Mouse (Mus musculus) lung, postnatal 0 days (tissue): ENCODE data around the gene Vstm2a. TPM values are rescaled to one million over a fixed set of nuclear protein-coding genes. Genes with fewer than 3 reads are reported as not detected.

Source experiments
- ATAC-seq: fragments of 200-750 bp; cut with Nextera tagmentation; 2 replicates; pipeline ENCODE4 v1.8.0; 2017; ENCODE audit warnings: moderate library complexity
- DNase-seq: peaks from one replicate; pipeline ENCODE4 v3.0.0-alpha.2; 2016; ENCODE audit warnings: low spot score
- H3K27ac ChIP-seq: fragments of 300-500 bp; sonication (generic); 2 replicates; pipeline ENCODE4 v1.5.1; 2014; ENCODE audit warnings: antibody characterized with exemption, mild to moderate bottlenecking, low read length, mixed read lengths
- H3K27me3 ChIP-seq: fragments of 300-500 bp; sonication (generic); replicated peaks from 2 replicates; pipeline ENCODE4 v1.6.1; 2014; ENCODE audit warnings: low read length, mixed read lengths; ENCODE audit not compliant: insufficient read depth
- H3K36me3 ChIP-seq: fragments of 300-500 bp; sonication (generic); 2 replicates; pipeline ENCODE4 v1.6.1; 2014; ENCODE audit warnings: low read length, mixed read lengths; ENCODE audit not compliant: insufficient read depth
- H3K4me1 ChIP-seq: fragments of 300-500 bp; sonication (generic); 2 replicates; pipeline ENCODE4 v1.6.1; 2014; ENCODE audit warnings: antibody characterized with exemption, low read depth, low read length, mixed read lengths; ENCODE audit not compliant: insufficient read depth
- H3K4me2 ChIP-seq: fragments of 300-500 bp; sonication (generic); replicated peaks from 2 replicates; pipeline ENCODE4 v1.6.1; 2014; ENCODE audit warnings: low read depth, mild to moderate bottlenecking, low read length, moderate library complexity, mixed read lengths
- H3K4me3 ChIP-seq: fragments of 300-500 bp; sonication (generic); 2 replicates; pipeline ENCODE4 v1.5.1; 2014; ENCODE audit warnings: low read depth, low read length
- H3K9ac ChIP-seq: fragments of 300-500 bp; sonication (generic); replicated peaks from 2 replicates; pipeline ENCODE4 v1.6.1; 2014; ENCODE audit warnings: low read depth, mild to moderate bottlenecking
- H3K9me3 ChIP-seq: fragments of 300-500 bp; sonication (generic); 2 replicates; pipeline ENCODE4 v1.6.1; 2016; ENCODE audit warnings: low read length, mixed read lengths
- CTCF ChIP-seq: IDR thresholded peaks from 2 replicates; pipeline ENCODE4 v1.5.1; 2016; ENCODE audit warnings: antibody characterized with exemption, mild to moderate bottlenecking
- EP300 ChIP-seq: IDR thresholded peaks from 2 replicates; pipeline ENCODE4 v1.6.1; 2016; ENCODE audit warnings: antibody characterized with exemption, mild to moderate bottlenecking, control low read depth
- WGBS: fragments of 180-500 bp; shearing (Covaris S2); extraction: QIAGEN DNeasy Blood & Tissue Kit; methylation state at CpG from one replicate; pipeline ENCODE4 v1.1.7; 2014; 5-methylcytosine and 5-hydroxymethylcytosine counted together
- polyA plus RNA-seq: library from polyadenylated mRNA; unstranded; fragments of >200 nt; fragmentation: Nextera tagmentation; extraction: Ambion mirVana; gene quantifications from 2 replicates; pipeline ENCODE4 v1.2.1, GENCODE M21; 2015

Gene Vstm2a
- 0.43 and 0.51 TPM in 2 replicates for polyA plus RNA-seq

DNA sequence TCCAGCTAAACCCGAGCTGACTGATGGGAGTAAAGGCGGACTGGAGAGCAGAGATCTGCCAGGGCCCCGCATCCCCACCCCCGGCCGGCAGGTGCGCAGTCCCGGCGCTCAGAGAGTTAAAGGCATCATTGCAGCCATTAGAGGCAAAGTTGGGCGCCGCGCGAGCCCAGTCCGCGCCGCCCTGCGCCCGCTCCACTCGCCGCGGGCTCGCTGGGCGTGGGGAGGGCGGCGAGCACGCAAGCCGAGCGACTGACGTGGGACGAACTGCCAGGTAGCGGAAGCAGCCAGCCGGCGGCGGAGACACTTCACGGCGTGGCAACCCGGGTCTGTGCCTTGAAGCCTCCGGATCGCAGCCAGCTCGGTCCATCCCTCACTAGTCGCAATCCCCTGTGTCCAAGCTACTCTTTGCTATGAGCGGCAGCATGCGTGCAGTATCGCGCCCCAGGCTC, at the start of gene Vstm2a:
TSS of gene Vstm2a (plus strand) at position 252 of the 449 bp plus-strand sequence.
- peak within 1 kb of the TSS; percentile 28 for H3K4me3 ChIP-seq
- peak; percentile 8 for DNase-seq
- no peak for ATAC-seq

DNA sequence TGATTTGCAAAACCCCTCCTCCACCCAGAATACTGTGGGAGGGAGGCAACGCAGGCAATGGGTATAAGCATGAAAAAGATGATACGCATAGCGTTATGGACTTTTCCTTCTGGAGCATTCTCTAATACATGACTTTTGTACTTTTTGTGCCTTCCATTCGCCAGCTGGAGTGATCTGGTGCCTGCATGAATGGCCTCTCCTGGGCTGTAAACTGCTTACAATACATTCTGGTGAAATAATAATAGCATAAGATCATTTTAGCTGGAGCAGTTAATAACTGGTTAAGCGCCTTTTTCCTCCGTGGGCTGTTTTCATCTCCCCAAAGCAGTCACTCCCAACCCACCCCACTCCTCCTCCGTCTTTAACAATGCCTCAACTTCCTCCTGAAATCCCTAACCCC, 513 bp upstream of the Vstm2a start:
- TF ChIP-seq CTCF (no peak), EP300 (no peak)
- DNase-seq (no peak), ATAC-seq (no peak)
- Histone ChIP-seq H3K4me3 (peak overlapping the region; percentile 28), H3K4me2 (peak overlapping the region; percentile 51; the same call in 1 of the 2 replicates), H3K27me3 (peaks cover 23% of the 10 kb centered on the region; the same call in 1 of the 2 replicates), H3K9me3 (no peaks in the 10 kb centered on the region), H3K9ac (no peak overlapping the region), H3K27ac (no peak overlapping the region), H3K4me1 (no peaks in the 10 kb centered on the region), H3K36me3 (no peaks in the 10 kb centered on the region)
- WGBS, result 29% methylated on average over 7 of the region's 7 CpGs

More for the DNA sequence above, at the start of gene Vstm2a:
- 3% methylated on average over 44 of the region's 44 CpGs for WGBS
- Histone ChIP-seq H3K36me3 (no peaks in the 10 kb centered on the region), H3K4me1 (no peaks in the 10 kb centered on the region), H3K9me3 (no peaks in the 10 kb centered on the region), H3K27me3 (peaks cover 23% of the 10 kb centered on the region; the same call in 1 of the 2 replicates), H3K4me2 (peak within 1 kb of the TSS; percentile 51), H3K27ac (no peak within 1 kb of the TSS), H3K9ac (no peak within 1 kb of the TSS)
- TF ChIP-seq CTCF (no peak), EP300 (no peak)

DNA sequence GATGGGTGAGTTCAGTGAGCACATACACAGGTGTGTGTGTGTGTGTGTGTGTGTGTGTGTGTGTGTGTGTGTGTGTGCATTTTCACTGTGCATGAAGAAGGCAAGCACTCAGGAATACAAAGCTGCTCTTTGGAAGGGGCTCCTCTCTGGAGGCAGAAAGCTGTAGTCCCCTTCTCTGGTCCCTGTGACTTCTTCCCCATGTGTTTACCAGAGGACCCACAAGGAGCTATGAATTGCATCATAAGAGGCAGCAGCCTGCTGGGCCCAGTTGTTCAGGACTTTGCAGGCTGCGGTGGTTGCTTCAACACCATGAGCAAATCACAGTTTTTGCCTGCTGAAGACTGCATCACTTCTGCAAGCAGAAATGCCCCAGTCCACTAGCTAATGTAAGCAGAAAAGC, 776 bp downstream of the Vstm2a start:
- Histone ChIP-seq H3K9me3 (no peaks in the 10 kb centered on the region), H3K4me1 (no peaks in the 10 kb centered on the region), H3K36me3 (no peaks in the 10 kb centered on the region), H3K9ac (no peak overlapping the region), H3K27ac (no peak overlapping the region), H3K27me3 (peaks cover 23% of the 10 kb centered on the region; the same call in 1 of the 2 replicates), H3K4me2 (no peak overlapping the region), H3K4me3 (no peak overlapping the region)
- ATAC-seq, result no peak
- DNase-seq, result no peak
- no peak for TF ChIP-seq CTCF
- TF ChIP-seq EP300, result no peak
- WGBS, result 38% methylated on average over 1 of the region's 1 CpGs

DNA sequence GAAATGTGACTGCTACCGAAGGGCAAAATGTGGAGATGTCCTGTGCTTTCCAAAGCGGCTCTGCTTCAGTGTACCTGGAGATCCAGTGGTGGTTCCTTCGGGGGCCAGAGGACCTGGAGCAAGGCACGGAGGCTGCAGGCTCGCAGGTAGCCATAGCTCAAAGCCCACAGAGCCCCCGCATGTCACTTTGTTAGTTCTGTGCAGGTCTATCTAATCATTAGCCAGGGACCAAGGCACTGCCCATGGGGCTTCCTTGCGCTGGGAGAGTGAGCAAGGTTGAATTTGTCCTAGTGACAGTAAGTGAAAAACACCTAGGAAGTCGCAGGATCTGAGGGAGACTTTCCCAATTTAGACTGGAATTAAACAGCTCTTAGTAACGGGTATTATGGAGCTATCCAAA, 2.4 kb downstream of the Vstm2a start:
- H3K27me3 ChIP-seq, result peaks cover 23% of the 10 kb centered on the region; the same call in 1 of the 2 replicates
- no peak for TF ChIP-seq CTCF
- TF ChIP-seq EP300, result no peak

DNA sequence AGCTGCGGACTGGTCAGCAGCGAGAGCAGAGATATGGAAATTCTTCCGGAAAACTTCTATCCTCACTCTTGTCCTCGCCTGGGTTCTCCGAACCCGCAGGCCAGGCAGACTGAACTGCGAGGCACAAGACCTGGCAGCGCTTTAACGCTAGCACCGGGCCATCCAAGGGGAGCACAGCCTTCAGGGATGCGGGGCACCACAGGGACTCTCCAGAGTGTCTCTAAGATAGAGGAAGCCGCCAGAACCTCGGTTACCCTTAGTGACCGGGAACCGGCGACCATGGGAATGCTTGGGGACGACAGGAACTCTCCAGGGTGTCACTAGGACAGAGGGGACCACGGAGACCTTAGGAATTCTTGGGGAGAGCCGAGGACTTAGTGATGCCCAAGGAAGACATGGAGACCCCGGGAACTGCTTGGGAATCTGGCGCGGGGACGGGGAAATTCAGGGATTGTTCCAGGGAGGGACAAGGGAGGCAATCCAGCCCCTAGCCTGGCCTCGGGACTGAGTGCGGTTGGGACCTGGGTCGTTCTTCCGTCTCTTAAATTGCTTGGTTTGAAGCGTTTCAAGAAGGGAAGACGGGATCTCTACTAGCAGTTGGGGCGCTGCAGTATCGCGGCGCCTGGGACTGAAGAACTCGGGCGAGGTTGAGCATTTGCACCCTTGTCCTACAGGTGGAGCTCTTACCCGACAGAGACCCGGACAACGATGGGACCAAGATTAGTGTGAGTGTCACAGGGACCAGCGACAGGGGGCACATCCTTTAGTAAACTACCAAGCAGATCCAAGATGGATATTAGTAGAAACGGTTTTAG, 3.4 kb downstream of the Vstm2a start:
- DNase-seq (peak; percentile 38), ATAC-seq (no peak; the same call in 1 of the 2 replicates)
- Histone ChIP-seq H3K27ac (no peak overlapping the region), H3K9ac (no peak overlapping the region), H3K4me2 (peak overlapping the region; percentile 36), H3K27me3 (peaks cover 23% of the 10 kb centered on the region; the same call in 1 of the 2 replicates), H3K4me1 (no peaks in the 10 kb centered on the region), H3K36me3 (no peaks in the 10 kb centered on the region), H3K9me3 (no peaks in the 10 kb centered on the region), H3K4me3 (peak overlapping the region; percentile 14; the same call in 1 of the 2 replicates)
- TF ChIP-seq EP300, result no peak
- TF ChIP-seq CTCF, result peak; percentile 68
- WGBS, result under 1% methylated on average over 40 of the region's 40 CpGs

More for the DNA sequence above, 2.4 kb downstream of the Vstm2a start:
- ATAC-seq (no peak), DNase-seq (no peak)
- Histone ChIP-seq H3K4me3 (no peak overlapping the region), H3K9me3 (no peaks in the 10 kb centered on the region), H3K4me2 (no peak overlapping the region), H3K4me1 (no peaks in the 10 kb centered on the region), H3K9ac (no peak overlapping the region), H3K36me3 (no peaks in the 10 kb centered on the region), H3K27ac (no peak overlapping the region)
- 15% methylated on average over 9 of the region's 9 CpGs for WGBS

DNA sequence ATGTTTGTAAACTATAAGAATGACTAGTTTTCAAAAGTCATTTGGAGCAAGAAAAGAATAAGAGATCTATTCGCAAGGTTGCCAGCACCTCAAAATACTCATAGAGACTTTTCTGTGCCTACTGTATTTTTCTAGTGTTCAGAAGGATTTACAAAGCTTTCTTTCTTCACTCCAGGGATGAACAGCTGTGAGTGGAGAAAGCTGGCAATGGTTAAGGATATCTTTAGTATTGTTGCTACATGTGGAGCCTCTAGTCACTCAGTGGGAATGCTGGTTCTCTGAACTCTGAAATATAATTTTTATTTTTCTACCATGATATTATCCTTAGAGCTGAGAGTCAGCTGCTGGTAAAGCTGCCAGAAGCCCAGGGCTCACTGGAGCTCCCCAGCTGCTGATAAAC, 10.9 kb downstream of the Vstm2a start:
- Histone ChIP-seq H3K27me3 (no peaks in the 10 kb centered on the region), H3K36me3 (no peaks in the 10 kb centered on the region), H3K4me1 (no peaks in the 10 kb centered on the region), H3K4me2 (no peak overlapping the region), H3K9me3 (no peaks in the 10 kb centered on the region), H3K27ac (no peak overlapping the region), H3K4me3 (no peak overlapping the region), H3K9ac (no peak overlapping the region)
- 94% methylated on average over 1 of the region's 1 CpGs for WGBS
- ATAC-seq (no peak), DNase-seq (no peak)
- TF ChIP-seq CTCF (no peak), EP300 (no peak)
